Mouse (Mus musculus): ENCODE data around the gene Ikbke. TPM values are rescaled to one million over a fixed set of nuclear protein-coding genes. Genes with fewer than 3 reads are reported as not detected.

Ikbke gene
- 2.9 and 4.4 TPM in 2 replicates for polyA plus RNA-seq (2015; fragmentation: Nextera tagmentation; extraction: Ambion mirVana)

GRCm38 (mm10) chr1:131279456-131279776 is at the start of gene Ikbke:
Gene Ikbke (minus strand): TSS chr1:131279606.

GRCm38 (mm10) chr1:131245089-131245856 is 34.1 kb downstream of the Ikbke start, which contains the start of gene Rassf5:
Gene Rassf5 (minus strand): TSS chr1:131245258.

Other genes with a start within 250 kb of the Ikbke start
- gene Mapkapk2, start 181.8 kb downstream of the Ikbke start, polyA plus RNA-seq (2015; fragmentation: Nextera tagmentation; extraction: Ambion mirVana) = 22.0 and 29.0 TPM in 2 replicates
- 16.6 and 19.5 TPM in 2 replicates for gene Dyrk3, start 141.3 kb downstream of the Ikbke start, polyA plus RNA-seq (2015; fragmentation: Nextera tagmentation; extraction: Ambion mirVana)
- gene Eif2d, start 126.4 kb downstream of the Ikbke start, polyA plus RNA-seq (2015; fragmentation: Nextera tagmentation; extraction: Ambion mirVana) = 28.3 and 28.7 TPM in 2 replicates
- gene Rassf5, start 34.3 kb downstream of the Ikbke start, polyA plus RNA-seq (2015; fragmentation: Nextera tagmentation; extraction: Ambion mirVana) = 17.9 and 24.4 TPM in 2 replicates
- gene Srgap2, start 247.7 kb upstream of the Ikbke start, polyA plus RNA-seq (2015; fragmentation: Nextera tagmentation; extraction: Ambion mirVana) = 7.0 and 7.1 TPM in 2 replicates
- gene Fam72a, start 248.3 kb upstream of the Ikbke start, polyA plus RNA-seq (2015; fragmentation: Nextera tagmentation; extraction: Ambion mirVana) = 1.9 and 2.0 TPM in 2 replicates